Mouse (Mus musculus): Measurements from ENCODE around the gene Med22.

Gene Med22

DNA sequence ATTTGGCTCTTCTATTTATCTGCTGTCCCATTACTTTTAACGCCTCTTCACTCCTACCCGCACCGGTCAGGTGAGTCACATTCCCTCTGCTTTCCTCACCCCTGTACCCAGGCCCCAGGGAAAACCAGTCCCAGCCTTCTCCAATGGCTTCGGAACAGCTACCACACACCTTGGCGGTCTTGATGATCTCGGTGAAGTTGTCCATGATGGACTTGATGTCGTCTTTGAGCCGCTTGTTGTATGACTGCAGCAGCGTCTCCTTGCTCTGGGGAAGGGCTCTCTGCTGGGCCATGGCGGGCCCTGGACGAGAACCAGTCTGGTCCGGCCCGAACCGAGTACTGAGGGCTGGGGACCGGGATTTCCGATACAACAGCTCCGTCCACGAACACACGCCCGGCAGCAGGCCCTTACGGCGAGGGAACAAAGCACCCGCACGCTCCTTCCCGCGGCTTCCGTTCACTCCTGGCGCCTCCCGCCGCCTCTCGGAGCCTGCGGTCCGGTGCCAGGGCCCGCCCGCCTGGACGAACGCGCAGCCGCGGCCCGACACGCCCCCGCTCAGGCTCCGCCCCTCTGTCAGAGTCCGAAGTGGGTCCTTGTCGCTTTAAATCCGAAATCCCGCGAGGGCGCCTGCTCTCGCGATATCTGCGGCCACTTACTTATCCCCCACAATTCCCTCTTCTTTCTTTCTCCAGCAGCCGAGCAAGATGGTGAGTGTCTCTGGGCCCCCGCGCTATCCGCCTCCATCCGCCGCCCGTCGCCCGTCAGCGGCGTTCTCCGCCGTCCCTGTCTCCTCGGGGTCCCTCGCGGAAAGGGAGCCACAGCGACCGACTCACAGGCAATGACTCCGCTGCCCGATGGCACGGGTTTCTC, at the start of gene Med22, which contains the start of gene Rpl7a:
TSS of gene Med22 (minus strand) at position 554 of the 870 bp plus-strand sequence.
TSS of gene Rpl7a (plus strand) at position 641 of the 870 bp plus-strand sequence.
- DNase-seq: peak; percentile 100

DNA sequence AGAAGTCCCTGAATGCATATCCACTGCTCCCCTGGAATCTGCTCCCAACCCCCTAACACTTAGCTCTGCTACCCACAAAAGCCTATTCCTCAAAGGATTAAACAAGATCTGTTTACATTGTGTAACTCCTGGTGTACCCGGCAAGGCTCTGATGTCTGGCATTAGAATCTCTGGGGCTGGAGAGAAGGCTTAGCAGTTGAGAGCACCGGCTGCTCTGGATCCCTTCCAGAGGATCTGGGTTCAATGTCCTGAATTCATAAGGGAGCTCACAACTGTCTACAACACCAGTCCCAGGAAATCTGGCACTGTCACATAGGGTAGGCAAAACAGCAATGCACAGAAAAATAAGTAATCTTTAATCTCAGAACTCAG, 47.0 kb upstream of the Med22 start:
- no peak for DNase-seq

DNA sequence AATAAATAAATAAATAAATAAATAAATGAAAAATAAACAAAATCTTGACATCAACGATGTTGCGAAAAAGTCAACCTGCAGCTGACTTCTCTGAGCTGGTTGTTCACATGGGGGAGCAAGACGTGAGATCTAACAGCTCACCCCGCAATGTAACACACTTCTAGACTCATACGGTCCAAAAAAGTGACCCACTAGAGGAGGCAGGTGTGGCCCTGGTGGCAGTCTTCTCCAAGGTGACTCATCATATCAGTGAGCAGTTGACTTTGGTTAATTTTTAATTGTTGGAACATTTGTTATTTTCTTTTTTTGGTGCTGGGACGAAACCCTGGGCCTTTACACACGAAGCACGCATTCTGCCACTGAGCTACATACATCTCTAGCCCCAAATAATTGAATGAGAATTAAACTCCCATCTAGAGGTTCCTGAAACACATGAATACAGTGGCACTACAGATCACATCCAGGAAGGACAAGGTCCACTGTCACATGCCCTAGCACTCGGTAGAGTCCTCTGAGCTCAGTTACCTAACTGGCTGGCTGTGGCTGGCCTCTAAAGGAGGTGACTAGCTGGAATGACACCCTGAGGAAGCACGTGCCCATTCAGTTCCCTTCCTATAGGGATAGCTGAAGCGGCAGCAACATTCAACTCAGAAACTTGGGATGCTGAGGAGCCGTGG, 46.5 kb upstream of the Med22 start:
- no peak for DNase-seq

DNA sequence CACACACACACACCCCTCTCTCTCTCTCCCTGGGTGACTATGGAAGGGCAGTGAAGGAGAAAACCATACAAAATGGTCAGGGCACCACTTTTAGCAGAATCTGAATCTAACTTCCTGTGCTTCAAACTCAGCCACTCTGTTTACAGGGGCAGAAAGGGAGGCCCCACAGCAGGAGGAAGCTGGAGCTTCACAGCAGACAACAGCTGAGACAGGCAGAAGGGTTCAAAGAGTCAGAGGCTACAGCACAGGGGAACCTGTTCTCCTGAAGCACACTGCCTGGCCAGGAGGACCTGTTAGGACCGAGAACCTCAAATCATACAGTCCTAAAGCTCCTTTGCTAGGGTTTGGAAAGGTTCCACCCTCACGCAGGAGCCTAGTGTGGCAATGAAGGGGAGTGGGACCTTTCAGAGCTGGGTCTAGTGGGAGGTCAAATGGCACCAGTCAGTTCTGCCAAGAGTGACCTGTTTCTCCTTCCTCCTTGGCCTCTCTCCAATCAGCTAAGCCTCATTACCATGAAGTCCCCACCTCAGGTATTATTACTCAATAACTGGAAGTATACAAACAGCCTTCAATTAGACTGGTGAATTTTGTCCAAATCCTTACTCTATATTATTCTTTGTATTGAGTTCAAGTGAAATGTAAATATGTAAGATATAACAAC, 44.4 kb upstream of the Med22 start:
- no peak for DNase-seq

DNA sequence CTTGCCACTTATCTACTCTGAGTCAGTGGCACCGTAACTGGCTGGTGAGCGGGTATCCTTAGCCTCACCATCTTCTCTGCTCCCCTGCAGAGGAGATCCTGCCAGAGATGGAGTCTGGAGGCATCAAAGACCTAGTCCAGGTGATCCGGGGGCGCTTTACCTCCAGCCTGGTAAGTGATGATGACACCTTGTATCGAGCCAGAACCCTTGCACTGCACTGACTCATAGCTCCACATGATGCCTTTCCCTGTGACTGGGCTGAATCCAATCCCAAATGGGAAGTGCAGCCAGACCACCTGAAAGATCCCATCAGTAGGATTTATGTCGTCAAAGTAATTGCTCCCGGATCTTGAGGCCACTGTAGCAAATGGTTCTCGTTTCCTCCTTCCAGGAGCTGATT, 42.4 kb upstream of the Med22 start:
- DNase-seq: no peak

DNA sequence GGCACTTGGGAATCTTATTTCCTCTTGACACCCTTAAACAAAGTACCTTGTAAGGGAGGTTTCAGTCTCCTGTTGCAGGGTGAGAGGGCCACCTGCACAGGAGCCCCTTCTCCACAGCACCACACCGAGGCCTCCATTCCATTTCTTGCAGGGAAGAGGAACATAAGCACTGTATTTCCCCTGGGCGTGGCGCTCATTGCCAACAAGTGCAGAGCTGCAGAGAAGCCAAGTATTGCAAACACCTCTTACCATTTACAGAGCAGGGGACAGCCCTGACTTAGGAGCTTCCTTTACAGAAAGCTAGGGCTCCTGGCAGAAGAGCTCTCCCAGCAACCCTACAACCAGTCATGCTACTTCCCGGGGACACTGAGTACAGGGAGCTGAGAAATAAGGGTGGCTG, 41.7 kb upstream of the Med22 start:
- DNase-seq: no peak

DNA sequence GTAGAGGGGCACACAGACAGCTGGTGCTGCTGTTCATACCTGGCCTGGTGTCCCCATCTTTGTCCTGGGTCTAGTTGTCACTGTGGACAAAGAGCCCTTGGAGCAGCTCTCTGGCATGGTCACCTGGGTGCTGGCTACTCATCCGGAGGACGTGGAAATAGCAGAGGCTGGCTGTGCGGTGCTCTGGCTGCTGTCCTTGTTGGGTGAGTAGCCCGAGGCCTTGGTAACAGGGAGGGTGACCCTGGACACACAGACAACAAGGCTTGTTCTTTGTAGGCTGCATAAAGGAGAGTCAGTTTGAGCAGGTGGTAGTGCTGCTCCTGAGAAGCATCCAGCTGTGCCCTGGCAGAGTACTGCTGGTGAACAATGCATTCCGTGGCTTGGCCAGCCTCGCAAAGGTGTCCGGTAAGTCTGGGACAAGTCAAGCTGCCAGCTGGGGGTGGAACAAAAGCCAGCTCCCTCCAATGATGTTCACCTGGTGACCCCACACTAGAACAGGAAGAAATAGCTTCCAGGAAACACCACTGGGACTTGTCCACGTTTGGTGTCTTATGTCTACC, 40.9 kb upstream of the Med22 start:
- DNase-seq: peak in 1 of 2 experiments; percentile 32

DNA sequence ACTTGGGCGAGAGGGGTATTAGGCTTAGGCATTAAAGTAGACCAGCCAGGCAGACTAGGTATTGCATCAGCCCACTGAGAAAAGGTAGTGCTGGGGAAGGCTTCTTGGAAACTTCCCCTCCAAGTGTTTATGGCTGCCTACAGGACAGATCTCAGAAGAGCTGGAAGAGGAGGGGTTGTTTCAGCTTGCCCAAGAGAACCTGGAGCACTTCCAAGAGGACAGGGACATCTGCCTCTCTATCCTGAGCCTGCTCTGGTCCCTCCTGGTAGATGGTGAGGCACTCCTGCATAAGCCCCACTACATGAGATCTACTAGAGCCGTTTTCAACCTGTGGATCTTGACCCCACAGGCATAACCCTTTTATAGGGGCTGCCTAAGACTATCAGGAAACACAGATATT, 39.9 kb upstream of the Med22 start:
- DNase-seq: peak; percentile 55 to 63

DNA sequence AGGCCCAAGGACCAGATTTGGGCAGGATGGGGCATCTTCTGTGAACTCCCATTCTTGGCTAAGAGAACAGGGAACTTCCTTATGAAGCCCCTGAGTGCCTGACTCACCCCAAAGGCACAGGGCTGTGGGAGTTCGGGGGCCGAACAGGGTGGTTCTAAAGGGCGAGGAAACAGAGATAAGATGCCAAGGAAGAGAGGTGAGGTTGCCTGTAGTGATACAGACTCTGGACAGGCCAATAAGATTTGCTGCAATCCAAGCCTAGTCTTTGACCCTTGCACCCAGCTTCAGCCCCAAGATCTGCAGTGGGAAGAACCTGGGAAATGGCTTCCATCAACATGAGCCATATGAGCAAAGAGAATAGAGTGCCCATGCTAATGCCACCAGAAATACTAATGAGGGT, 32.8 kb upstream of the Med22 start:
- DNase-seq: no peak

DNA sequence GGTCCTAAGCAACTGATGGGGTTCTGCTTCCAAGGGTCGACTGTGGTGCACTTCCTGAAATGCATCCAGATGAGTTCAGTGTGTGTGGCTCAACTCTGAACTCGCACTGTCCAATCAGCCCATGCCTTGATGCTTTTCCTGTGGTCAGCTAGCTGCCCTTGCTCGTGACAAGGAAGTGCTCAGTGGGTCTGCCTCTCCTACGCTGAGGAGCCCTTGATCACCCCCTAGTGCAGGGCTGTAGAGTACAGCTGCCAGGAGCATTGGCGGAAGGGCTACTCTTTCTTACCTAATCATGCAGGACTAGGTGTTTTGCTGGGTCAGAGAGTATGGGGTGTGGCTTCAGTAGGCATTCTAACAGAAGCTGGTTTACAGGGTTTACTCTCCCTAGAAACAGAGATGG, 31.1 kb upstream of the Med22 start:
- DNase-seq: no peak

DNA sequence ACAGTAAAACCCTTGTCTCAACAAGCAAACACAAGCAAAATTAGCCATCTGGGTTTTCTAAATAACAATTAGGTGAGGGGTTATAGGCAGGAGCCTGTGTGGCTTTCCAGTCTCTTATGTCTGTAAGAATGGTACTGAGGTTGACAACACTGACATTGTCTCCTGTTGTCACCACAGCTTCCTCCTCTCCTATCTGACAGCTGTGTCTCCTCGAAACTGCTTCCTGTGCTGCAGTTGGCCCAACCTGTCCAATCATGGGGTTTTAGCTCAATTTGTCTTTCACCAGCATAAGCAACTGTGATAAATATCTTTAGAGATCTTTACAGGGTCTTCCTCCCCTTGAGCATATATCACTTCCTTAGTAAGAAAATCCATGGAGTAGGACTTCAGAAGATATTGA, 25.9 kb upstream of the Med22 start:
- no peak for DNase-seq

DNA sequence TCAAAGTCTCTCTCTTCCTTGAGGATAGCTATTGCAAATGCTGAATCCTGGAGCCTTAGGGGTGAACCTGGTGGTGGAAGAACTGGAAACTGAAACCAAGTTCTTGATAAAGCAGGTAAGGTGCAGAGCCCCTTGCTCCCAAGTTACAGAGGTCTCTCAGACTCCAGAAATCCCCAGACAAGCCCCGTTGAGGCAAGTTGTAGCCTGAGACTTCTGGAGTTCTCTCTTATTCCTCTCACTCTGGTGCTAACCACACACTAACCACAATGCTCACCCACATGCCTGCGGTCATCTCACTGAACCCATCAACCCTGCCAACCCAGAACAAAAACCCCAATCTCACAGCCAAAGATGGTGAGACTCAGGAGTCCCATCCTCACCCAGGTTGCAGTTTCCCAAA, 24.8 kb upstream of the Med22 start:
- no peak for DNase-seq

DNA sequence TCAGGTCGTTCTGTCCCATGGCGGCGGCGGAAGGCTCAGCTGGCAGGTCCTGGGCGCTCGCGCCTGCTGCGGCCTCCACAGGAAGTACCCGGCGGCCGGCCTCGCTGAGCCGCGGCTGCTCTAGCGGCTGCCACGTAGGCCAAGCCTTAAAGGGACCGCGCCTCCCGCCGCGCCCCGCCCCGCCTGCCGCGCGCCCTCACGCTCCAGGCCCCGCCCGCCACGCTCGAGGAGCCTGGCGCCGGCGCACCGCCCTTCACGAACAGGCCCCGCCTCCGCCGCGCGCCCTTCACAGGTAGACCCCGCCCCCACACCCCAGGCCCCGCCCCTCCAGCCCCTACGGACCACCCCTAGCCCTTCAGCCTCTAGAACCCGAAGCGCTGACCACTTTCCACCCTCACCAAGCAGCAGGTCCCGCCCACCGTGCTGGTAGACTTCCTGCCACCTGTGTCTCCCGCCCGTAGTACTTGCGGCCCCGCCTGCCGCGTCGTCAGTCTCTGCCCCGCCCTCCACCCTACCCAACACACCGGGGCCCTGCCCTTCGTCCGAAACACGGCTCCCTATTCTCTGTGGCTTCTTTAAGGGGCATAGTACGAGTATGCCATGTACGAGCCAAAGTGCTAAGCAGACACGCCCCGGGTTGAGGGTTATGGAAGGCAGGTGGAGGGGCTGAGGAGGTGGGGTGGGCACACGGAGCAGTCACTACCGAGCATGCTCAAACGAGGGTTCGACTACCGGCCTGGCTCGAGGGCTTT, 23.0 kb upstream of the Med22 start, which contains the start of the genes Surf4 and Stkld1:
TSS of gene Surf4 (minus strand) at position 625 of the 752 bp plus-strand sequence.
TSS of gene Stkld1 (plus strand) at position 744 of the 752 bp plus-strand sequence.
- peak; percentile 96 to 97 for DNase-seq

DNA sequence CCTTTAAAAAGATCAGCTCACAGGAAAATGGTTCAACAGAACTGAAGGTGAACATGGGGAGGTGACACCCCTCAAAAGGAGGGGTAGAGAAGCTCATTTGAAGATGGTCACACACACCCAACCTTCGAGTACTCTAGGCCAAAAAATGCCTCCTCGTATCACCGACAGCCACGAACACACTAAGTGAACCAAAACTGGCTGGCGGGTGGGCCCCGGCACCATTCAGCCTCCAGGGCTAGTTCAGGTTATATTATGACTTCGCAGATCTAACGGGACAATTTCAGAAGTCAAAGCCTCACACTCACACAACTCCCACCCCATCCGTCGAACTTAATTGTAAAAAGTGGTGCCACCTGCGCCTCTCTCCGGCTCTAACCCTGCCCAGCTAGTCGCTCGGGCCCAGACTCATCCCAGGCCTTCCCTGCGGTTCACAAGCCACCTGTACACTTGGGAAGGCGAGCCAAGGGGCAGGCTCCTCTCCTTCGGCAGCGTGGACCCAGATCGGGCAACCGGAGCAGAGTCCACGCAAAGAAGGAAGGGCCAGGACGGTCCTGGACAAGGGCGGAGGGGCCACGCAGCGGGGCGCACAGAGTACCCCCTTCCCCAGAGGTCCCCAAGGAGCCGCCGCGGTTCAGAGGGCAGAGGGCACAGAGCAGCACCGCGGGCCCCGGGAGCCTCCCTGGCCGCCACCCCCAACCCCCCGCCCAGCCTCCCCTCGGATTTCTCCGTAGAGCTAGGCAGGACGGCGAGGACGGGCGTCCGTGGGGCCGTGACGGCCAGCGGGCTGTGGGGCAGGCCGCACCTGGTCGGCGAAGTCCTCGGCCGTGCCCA, 22.2 kb upstream of the Med22 start:
- DNase-seq: peak; percentile 70

DNA sequence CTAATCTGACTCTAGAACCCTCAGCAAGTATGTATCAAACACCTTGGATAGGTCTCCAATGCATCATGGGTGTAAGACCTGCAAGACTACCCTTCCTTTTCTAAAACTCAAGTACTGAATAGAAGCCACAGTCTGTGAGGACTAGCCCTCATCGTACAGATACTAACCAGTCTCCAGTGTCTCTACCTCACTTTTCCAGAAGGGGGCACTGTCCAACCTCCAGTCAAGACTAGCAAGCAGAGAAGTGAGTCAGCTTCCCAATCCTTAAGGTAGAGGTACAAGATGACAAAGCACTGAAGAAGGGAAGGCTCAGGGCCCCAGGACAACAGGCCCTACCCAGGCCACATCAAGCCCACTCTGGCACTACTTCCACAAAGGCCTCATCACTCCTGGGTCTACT, 19.9 kb upstream of the Med22 start:
- DNase-seq: peak; percentile 82 to 89

DNA sequence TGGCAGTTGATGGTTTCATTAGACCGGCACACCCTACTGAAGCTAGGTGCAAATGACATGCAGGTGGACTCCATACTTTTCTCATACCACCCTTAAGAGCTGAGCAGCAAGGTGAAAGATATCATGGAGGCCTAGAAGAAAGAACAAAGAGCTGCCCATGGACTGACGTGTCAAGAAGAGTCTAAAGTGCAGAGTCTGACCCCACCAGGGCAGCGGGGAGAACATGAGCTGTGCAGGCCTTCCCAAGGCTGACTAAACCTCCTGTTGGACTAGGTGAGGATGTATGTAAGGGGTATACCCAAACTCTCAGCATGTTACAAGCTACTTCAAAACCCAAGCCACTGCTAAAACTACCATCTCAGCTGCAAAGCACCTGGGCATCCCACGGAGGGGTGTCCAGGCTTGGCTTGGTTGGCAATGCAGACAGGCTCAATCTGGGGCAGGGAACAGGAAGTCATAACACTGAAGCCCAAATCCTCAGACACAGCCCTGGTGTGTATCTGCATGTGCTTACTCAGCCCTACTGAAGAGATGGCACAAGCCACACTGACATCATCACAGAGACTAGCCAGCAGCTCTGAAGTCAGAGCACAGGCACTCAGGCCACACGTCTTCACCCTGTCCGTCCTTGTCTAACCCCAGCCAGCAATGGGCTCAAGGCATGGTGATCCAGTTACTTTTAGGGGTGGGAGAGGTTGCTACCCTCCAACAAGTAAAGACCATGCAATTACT, 17.4 kb upstream of the Med22 start:
- DNase-seq: no peak

DNA sequence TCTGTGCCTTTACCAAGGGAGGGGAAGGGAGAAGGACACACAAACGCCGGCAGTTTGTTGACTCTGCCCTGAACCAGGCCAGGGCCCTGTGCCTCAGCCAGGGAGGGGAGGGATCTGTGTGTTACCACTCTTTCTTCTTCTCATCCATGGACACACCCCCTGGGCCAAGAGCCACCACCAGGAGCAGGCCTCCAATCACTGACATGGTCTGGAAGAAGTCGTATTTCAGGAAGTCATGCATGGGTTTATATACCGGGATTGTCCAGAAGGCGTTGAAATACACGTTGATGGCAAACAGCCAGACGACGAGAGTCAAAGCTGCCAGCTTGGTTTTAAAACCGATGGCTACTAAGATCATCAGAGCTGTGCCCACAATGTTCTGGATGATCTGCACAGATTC, 11.3 kb upstream of the Med22 start:
- peak in 1 of 2 experiments; percentile 24 for DNase-seq

DNA sequence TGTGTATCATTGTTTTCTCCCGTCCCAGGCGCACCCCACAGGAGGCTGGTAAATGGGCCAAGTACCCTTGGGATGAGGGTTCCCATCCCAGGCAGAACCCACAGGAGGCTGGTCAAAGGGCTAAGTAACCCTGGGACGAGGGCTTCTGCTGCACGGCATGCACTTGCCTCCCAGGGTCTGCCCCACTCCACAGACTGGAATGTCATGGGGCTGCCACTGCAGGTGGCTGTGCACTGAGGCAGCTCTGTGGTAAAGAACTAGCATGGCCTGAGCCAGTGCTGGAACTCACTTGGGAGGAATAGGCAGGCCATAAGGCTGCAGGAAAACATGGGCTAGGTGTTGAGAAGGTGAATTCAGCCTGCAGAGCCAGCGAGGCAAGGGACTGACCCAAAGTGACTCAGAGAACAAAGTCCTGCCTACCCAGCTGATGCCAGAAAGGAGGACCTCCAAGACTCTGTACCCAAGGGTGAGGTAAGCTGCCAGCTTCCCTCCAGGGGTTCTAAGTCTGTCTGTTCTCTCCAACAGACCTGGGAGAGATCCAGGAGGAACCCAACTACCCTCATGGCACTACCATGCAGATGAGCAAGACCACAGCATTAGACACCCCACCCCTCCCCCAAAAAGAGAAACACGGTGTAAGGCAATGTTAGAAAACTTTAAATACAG, 9.8 kb upstream of the Med22 start:
- peak in 1 of 2 experiments; percentile 23 for DNase-seq

DNA sequence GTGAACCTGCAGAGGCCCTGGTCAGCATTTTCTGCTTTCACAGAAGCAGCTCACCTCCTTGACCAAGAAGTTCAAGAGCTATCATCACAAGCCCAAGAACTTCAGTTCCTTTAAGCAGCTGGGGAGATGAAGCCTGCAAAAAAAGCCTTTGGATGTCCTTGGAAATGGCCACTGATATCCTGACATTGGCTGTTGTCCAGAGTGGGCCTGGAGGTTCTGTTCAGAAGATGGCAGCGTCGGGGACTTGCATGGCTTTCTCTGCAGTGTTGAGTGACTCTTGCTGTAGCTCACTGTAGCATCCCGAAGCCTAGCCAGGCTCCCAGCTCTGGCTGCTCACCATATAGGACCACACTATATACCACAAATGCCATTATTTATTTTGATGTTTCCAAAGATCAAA, 9.2 kb upstream of the Med22 start:
- no peak for DNase-seq

DNA sequence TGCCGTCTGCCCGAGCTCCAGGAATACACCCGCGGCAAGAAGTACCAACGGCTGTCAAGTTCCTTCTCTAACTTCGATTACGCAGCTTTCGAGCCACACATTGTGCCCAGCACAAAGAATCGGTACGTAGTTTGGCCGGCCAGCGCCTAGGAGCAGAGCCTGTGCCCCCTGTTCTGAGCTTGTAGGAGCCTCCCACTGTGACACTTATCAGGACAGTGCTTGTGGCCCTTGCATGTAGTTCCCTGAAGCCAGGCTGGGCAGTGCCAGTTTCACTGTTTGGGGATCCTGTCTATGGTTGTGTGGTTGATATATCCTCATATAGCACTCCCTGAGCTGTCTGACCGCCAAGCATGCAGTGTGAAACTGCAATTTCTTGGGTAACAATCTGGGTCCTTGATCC, 6.3 kb upstream of the Med22 start:
- peak in 1 of 2 experiments; percentile 18 for DNase-seq
